Mouse (Mus musculus): ENCODE measurements around the gene Prodh2. TPM values are rescaled to one million over a fixed set of nuclear protein-coding genes. Genes with fewer than 3 reads are reported as not detected.

Prodh2 gene
- polyA plus RNA-seq, 1 experiment = not detected

- TF ChIP-seq GATA1 (IDR thresholded peaks at IDR 0.05; ENCODE audit: low read length) = no peak
These were observed 63.6 kb downstream of the Prodh2 start for GRCm38 (mm10) chr7:30556894-30557536.

- no peak for TF ChIP-seq GATA1 (IDR thresholded peaks at IDR 0.05; ENCODE audit: low read length)
These were observed 64.6 kb downstream of the Prodh2 start for GRCm38 (mm10) chr7:30557901-30558514.

GRCm38 (mm10) chr7:30558656-30559442 is 65.4 kb downstream of the Prodh2 start:
- no peak for TF ChIP-seq GATA1 (IDR thresholded peaks at IDR 0.05; ENCODE audit: low read length)

- no peak for TF ChIP-seq GATA1 (IDR thresholded peaks at IDR 0.05; ENCODE audit: low read length)
These were observed 66.1 kb downstream of the Prodh2 start, which contains the start of gene Lin37 for GRCm38 (mm10) chr7:30559443-30559954. TSS of gene Lin37 (minus strand) at chr7:30559838.

- TF ChIP-seq GATA1 (IDR thresholded peaks at IDR 0.05; ENCODE audit: low read length) = no peak
These were observed 66.9 kb downstream of the Prodh2 start for GRCm38 (mm10) chr7:30560296-30560695.

- TF ChIP-seq GATA1 (IDR thresholded peaks at IDR 0.05; ENCODE audit: low read length) = no peak
These were observed 69.2 kb downstream of the Prodh2 start for GRCm38 (mm10) chr7:30562526-30563116.

Other genes starting within 250 kb of the Prodh2 start
- gene Thap8, start 213.5 kb upstream of the Prodh2 start, polyA plus RNA-seq (2012) = 0.12 and 0.26 TPM in 2 replicates
- gene Wdr62, start 213.2 kb upstream of the Prodh2 start, polyA plus RNA-seq (2012) = 40.6 and 75.2 TPM in 2 replicates
- 0.24 TPM in 1 of 2 replicates, not detected in the other for gene Clip3, start 201.9 kb upstream of the Prodh2 start, polyA plus RNA-seq (2012)
- 59.9 and 74.5 TPM in 2 replicates for gene Alkbh6, start 184.9 kb upstream of the Prodh2 start, polyA plus RNA-seq (2012)
- gene Syne4, start 178.8 kb upstream of the Prodh2 start, polyA plus RNA-seq (2012) = 7.1 and 8.8 TPM in 2 replicates
- gene E130208F15Rik, start 171.9 kb upstream of the Prodh2 start, polyA plus RNA-seq (2012) = 0.39 and 0.44 TPM in 2 replicates
- gene Sdhaf1, start 169.7 kb upstream of the Prodh2 start, polyA plus RNA-seq (2012) = 23.4 and 30.5 TPM in 2 replicates
- not detected in 2 replicates for gene Lrfn3, start 130.8 kb upstream of the Prodh2 start, polyA plus RNA-seq (2012)
- gene Tyrobp, start 79.9 kb upstream of the Prodh2 start, polyA plus RNA-seq (2012) = 0.25 TPM in 1 of 2 replicates, not detected in the other
- not detected in 2 replicates for gene Hcst, start 73.8 kb upstream of the Prodh2 start, polyA plus RNA-seq (2012)
- 0.12 and 0.16 TPM in 2 replicates for gene Nfkbid, start 71.9 kb upstream of the Prodh2 start, polyA plus RNA-seq (2012)
- not detected in 2 replicates for gene Aplp1, start 48.1 kb upstream of the Prodh2 start, polyA plus RNA-seq (2012)
- not detected in 2 replicates for gene Kirrel2, start 35.9 kb upstream of the Prodh2 start, polyA plus RNA-seq (2012)
- not detected in 2 replicates for gene Nphs1, start 35.3 kb upstream of the Prodh2 start, polyA plus RNA-seq (2012)
- gene Arhgap33, start 41.4 kb downstream of the Prodh2 start, polyA plus RNA-seq (2012) = 70.2 and 78.5 TPM in 2 replicates
- 17.1 and 19.6 TPM in 2 replicates for gene Hspb6, start 58.6 kb downstream of the Prodh2 start, polyA plus RNA-seq (2012)
- 32.5 and 41.8 TPM in 2 replicates for gene Proser3, start 58.7 kb downstream of the Prodh2 start, polyA plus RNA-seq (2012)
- gene Lin37, start 66.2 kb downstream of the Prodh2 start, polyA plus RNA-seq (2012) = 145 and 158 TPM in 2 replicates
- gene U2af1l4, start 69.7 kb downstream of the Prodh2 start, polyA plus RNA-seq (2012) = 85.2 and 111 TPM in 2 replicates
- 2.4 and 5.3 TPM in 2 replicates for gene Gm49396, start 69.7 kb downstream of the Prodh2 start, polyA plus RNA-seq (2012)
- gene Psenen, start 70.0 kb downstream of the Prodh2 start, polyA plus RNA-seq (2012) = 49.9 and 57.2 TPM in 2 replicates
- gene Igflr1, start 71.8 kb downstream of the Prodh2 start, polyA plus RNA-seq (2012) = 3.7 and 8.3 TPM in 2 replicates
- 137 and 147 TPM in 2 replicates for gene Kmt2b, start 95.1 kb downstream of the Prodh2 start, polyA plus RNA-seq (2012)
- 0.31 and 0.49 TPM in 2 replicates for gene Zbtb32, start 105.3 kb downstream of the Prodh2 start, polyA plus RNA-seq (2012)
- 1.4 and 2.7 TPM in 2 replicates for gene Upk1a, start 119.2 kb downstream of the Prodh2 start, polyA plus RNA-seq (2012)
- 98.1 and 264 TPM in 2 replicates for gene Cox6b1, start 132.5 kb downstream of the Prodh2 start, polyA plus RNA-seq (2012)
- gene Etv2, start 142.2 kb downstream of the Prodh2 start, polyA plus RNA-seq (2012) = not detected in 2 replicates
- gene Rbm42, start 156.7 kb downstream of the Prodh2 start, polyA plus RNA-seq (2012) = 415 and 519 TPM in 2 replicates
- 38.7 and 69.6 TPM in 2 replicates for gene Haus5, start 171.4 kb downstream of the Prodh2 start, polyA plus RNA-seq (2012)
- gene Pmis2, start 178.0 kb downstream of the Prodh2 start, polyA plus RNA-seq (2012) = not detected in 2 replicates
- not detected in 2 replicates for gene 2200002J24Rik, start 205.3 kb downstream of the Prodh2 start, polyA plus RNA-seq (2012)
- not detected in 2 replicates for gene Atp4a, start 218.6 kb downstream of the Prodh2 start, polyA plus RNA-seq (2012)
- 197 and 201 TPM in 2 replicates for gene Tmem147, start 235.9 kb downstream of the Prodh2 start, polyA plus RNA-seq (2012)